Mouse (Mus musculus): Measurements from ENCODE around the gene Arhgef25.

- TF ChIP-seq CTCF (IDR thresholded peaks at IDR 0.05; ENCODE audit: extremely low read depth, insufficient read depth, insufficient read length, insufficient replicate concordance) (no peak), POLR2A (IDR thresholded peaks at IDR 0.05; ENCODE audit: low read depth, low read length) (no peak)
Measured at GRCm38 (mm10) chr10:127205373-127205772, 15.5 kb upstream of the Arhgef25 start.

All from spleen, adult 2 months (tissue).